Mouse (Mus musculus) forebrain, embryonic 11.5 days (tissue): ENCODE data around the gene Edem3. TPM values are rescaled to one million over a fixed set of nuclear protein-coding genes. Genes with fewer than 3 reads are reported as not detected.

Experiments used
- ATAC-seq: fragments of 200-750 bp; cut with Nextera tagmentation; replicated peaks from 2 replicates; pipeline ENCODE4 v1.8.0; 2017; ENCODE audit warnings: moderate TSS enrichment; ENCODE audit not compliant: low FRiP score
- DNase-seq: peaks from one replicate; pipeline ENCODE4 v3.0.0-alpha.2; 2017; ENCODE audit warnings: low spot score
- H3K27ac ChIP-seq: fragments of 300-500 bp; sonication (generic); 2 replicates; pipeline ENCODE4 v1.5.1; 2014; ENCODE audit warnings: low read depth, low read length
- H3K27me3 ChIP-seq: fragments of 300-500 bp; sonication (generic); 2 replicates; pipeline ENCODE4 v1.6.1; 2014; ENCODE audit warnings: mild to moderate bottlenecking, low read length, mixed read lengths; ENCODE audit not compliant: control insufficient read depth, insufficient read depth
- H3K36me3 ChIP-seq: fragments of 300-500 bp; sonication (generic); 2 replicates; pipeline ENCODE4 v1.6.1; 2014; ENCODE audit warnings: mild to moderate bottlenecking, low read length, moderate library complexity, mixed read lengths; ENCODE audit not compliant: control insufficient read depth, insufficient read depth
- H3K4me1 ChIP-seq: fragments of 300-500 bp; sonication (generic); replicated peaks from 2 replicates; pipeline ENCODE4 v1.6.1; 2014; ENCODE audit warnings: low read length, mixed read lengths; ENCODE audit not compliant: control insufficient read depth, insufficient read depth
- H3K4me2 ChIP-seq: fragments of 300-500 bp; sonication (generic); 2 replicates; pipeline ENCODE4 v1.6.1; 2014; ENCODE audit warnings: low read depth, mild to moderate bottlenecking, low read length, moderate library complexity, mixed read lengths; ENCODE audit not compliant: severe bottlenecking
- H3K4me3 ChIP-seq: fragments of 300-500 bp; sonication (generic); 2 replicates; pipeline ENCODE4 v1.5.1; 2014; ENCODE audit warnings: low read depth, low read length
- H3K9ac ChIP-seq: fragments of 300-500 bp; sonication (generic); 2 replicates; pipeline ENCODE4 v1.6.1; 2014; ENCODE audit warnings: low read length
- H3K9me3 ChIP-seq: fragments of 300-500 bp; sonication (generic); 2 replicates; pipeline ENCODE4 v1.6.1; 2016; ENCODE audit warnings: low read length, mixed read lengths; ENCODE audit not compliant: control insufficient read depth
- WGBS: fragments of 180-500 bp; shearing (Covaris S2); extraction: QIAGEN DNeasy Blood & Tissue Kit; methylation state at CpG from one replicate; pipeline ENCODE4 v1.1.7; 2014; 5-methylcytosine and 5-hydroxymethylcytosine counted together
- polyA plus RNA-seq: library from polyadenylated mRNA; unstranded; fragments of >200 nt; fragmentation: Nextera tagmentation; extraction: Ambion mirVana; gene quantifications from 2 replicates; pipeline ENCODE4 v1.2.1, GENCODE M21; 2014

Edem3 gene
- polyA plus RNA-seq, 1 experiment from 2014 or later: 23.0 TPM

DNA sequence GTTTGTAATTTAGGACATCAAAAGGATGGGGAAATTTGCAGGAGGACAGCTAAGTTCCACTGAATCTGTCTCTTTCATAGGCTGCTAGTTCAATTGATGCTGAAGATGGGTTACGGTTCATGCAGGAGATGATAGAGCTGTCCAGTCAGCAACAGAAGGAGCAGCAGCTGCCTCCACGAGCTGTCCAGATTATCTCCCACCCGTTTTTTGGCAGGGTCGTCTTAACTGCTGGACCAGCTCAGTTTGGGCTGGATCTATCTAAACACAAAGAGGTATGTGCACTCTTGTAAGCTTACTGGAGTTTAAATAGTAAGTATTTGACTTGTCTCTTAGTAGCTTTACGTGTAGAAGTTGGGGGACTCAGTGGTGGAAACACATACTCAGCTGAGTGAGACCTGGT lies 52.1 kb downstream of the Edem3 start:
- no peaks in the 10 kb centered on the region for H3K9me3 ChIP-seq
- no peak overlapping the region for H3K27ac ChIP-seq
- no peak for ATAC-seq
- H3K4me3 ChIP-seq: no peak overlapping the region
- WGBS: 92% methylated on average over 5 of the region's 5 CpGs
- H3K4me2 ChIP-seq: no peak overlapping the region
- no peaks in the 10 kb centered on the region for H3K27me3 ChIP-seq
- H3K9ac ChIP-seq: no peak overlapping the region
- no peaks in the 10 kb centered on the region; the same call in 1 of the 2 replicates for H3K36me3 ChIP-seq
- DNase-seq: no peak
- H3K4me1 ChIP-seq: no peaks in the 10 kb centered on the region

- H3K9ac ChIP-seq: no peak overlapping the region
- no peaks in the 10 kb centered on the region for H3K27me3 ChIP-seq
- H3K27ac ChIP-seq: no peak overlapping the region
- WGBS: 75% methylated on average over 7 of the region's 7 CpGs
- no peak overlapping the region for H3K4me2 ChIP-seq
- no peaks in the 10 kb centered on the region; the same call in 1 of the 2 replicates for H3K36me3 ChIP-seq
- no peaks in the 10 kb centered on the region for H3K4me1 ChIP-seq
- ATAC-seq: no peak
- no peak overlapping the region for H3K4me3 ChIP-seq
- no peak for DNase-seq
- no peaks in the 10 kb centered on the region for H3K9me3 ChIP-seq
Observed at GRCm38 (mm10) chr1:151810628-151811421, 55.7 kb downstream of the Edem3 start.

GRCm38 (mm10) chr1:151811456-151811855 lies 56.3 kb downstream of the Edem3 start:
- no peaks in the 10 kb centered on the region for H3K9me3 ChIP-seq
- 94% methylated on average over 16 of the region's 16 CpGs for WGBS
- H3K27ac ChIP-seq: no peak overlapping the region
- no peak for ATAC-seq
- no peak overlapping the region for H3K4me3 ChIP-seq
- no peaks in the 10 kb centered on the region for H3K4me1 ChIP-seq
- no peak overlapping the region for H3K9ac ChIP-seq
- no peaks in the 10 kb centered on the region for H3K27me3 ChIP-seq
- no peaks in the 10 kb centered on the region; the same call in 1 of the 2 replicates for H3K36me3 ChIP-seq
- no peak for DNase-seq
- no peak overlapping the region for H3K4me2 ChIP-seq

- H3K27ac ChIP-seq: no peak overlapping the region
- WGBS: 84% methylated on average over 13 of the region's 13 CpGs
- H3K4me3 ChIP-seq: no peak overlapping the region
- no peaks in the 10 kb centered on the region for H3K9me3 ChIP-seq
- H3K4me1 ChIP-seq: no peaks in the 10 kb centered on the region
- no peak overlapping the region for H3K4me2 ChIP-seq
- H3K27me3 ChIP-seq: no peaks in the 10 kb centered on the region
- H3K9ac ChIP-seq: no peak overlapping the region
- H3K36me3 ChIP-seq: no peaks in the 10 kb centered on the region; the same call in 1 of the 2 replicates
- DNase-seq (no peak), ATAC-seq (no peak)
Observed at GRCm38 (mm10) chr1:151812004-151812712, 57.0 kb downstream of the Edem3 start.

DNA sequence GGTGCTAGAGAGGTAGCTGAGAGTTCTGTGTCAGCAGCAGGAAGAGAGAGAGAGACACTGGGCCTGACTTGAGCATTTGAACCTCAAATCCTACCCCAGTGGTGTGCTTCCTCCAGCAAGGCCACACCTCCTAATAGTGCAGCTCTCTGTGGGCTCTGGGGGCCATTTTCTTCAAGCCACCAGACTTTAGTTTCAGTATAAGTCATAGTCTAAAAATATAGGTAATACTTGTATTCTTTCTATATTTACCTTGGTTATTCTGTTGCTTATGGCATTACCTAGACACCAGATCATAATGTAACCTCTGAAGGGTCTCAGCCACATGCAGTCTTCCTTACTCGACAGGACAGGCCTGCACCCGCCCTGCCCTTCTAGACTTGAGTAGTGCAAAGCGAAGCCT lies 60.9 kb downstream of the Edem3 start:
- peaks cover 4% of the 10 kb centered on the region; the same call in 1 of the 2 replicates for H3K36me3 ChIP-seq
- H3K27me3 ChIP-seq: no peaks in the 10 kb centered on the region
- no peak overlapping the region for H3K4me3 ChIP-seq
- no peak overlapping the region for H3K4me2 ChIP-seq
- H3K27ac ChIP-seq: no peak overlapping the region
- ATAC-seq (no peak), DNase-seq (no peak)
- no peaks in the 10 kb centered on the region for H3K4me1 ChIP-seq
- no peaks in the 10 kb centered on the region for H3K9me3 ChIP-seq
- WGBS: 86% methylated on average over 3 of the region's 3 CpGs
- H3K9ac ChIP-seq: no peak overlapping the region

GRCm38 (mm10) chr1:151819190-151819589 lies 64.0 kb downstream of the Edem3 start:
- 93% methylated on average over 7 of the region's 7 CpGs for WGBS
- H3K27ac ChIP-seq: no peak overlapping the region
- no peak for DNase-seq
- no peak for ATAC-seq
- H3K9me3 ChIP-seq: no peaks in the 10 kb centered on the region
- no peak overlapping the region for H3K9ac ChIP-seq
- no peaks in the 10 kb centered on the region for H3K27me3 ChIP-seq
- H3K4me2 ChIP-seq: no peak overlapping the region
- H3K36me3 ChIP-seq: peaks cover 4% of the 10 kb centered on the region; the same call in 1 of the 2 replicates
- H3K4me3 ChIP-seq: no peak overlapping the region
- H3K4me1 ChIP-seq: no peaks in the 10 kb centered on the region

DNA sequence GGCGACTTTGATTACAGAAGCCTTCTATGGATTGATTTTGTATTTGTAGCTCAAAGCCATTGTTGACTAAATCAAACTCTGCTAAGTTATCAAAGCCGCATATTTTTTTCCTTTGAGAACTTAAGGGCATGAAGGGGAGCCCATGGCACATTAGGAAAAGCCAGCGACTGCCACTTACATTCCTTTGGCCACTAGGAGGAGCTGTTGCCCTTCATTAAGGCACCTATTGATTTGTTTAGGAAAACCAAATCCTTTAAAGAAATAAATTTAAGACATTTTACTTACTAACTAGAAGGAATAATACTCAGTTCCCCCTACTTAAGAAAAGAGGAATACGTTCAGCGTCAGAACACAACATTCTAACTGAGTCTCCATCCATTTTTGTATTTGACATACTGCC lies 65.3 kb downstream of the Edem3 start:
- Histone ChIP-seq H3K4me1 (no peaks in the 10 kb centered on the region), H3K27me3 (no peaks in the 10 kb centered on the region), H3K4me2 (no peak overlapping the region), H3K9ac (no peak overlapping the region), H3K9me3 (no peaks in the 10 kb centered on the region), H3K36me3 (peaks cover 4% of the 10 kb centered on the region; the same call in 1 of the 2 replicates), H3K4me3 (no peak overlapping the region), H3K27ac (no peak overlapping the region)
- ATAC-seq: no peak
- DNase-seq: peak; percentile 62
- 33% methylated on average over 5 of the region's 5 CpGs for WGBS

DNA sequence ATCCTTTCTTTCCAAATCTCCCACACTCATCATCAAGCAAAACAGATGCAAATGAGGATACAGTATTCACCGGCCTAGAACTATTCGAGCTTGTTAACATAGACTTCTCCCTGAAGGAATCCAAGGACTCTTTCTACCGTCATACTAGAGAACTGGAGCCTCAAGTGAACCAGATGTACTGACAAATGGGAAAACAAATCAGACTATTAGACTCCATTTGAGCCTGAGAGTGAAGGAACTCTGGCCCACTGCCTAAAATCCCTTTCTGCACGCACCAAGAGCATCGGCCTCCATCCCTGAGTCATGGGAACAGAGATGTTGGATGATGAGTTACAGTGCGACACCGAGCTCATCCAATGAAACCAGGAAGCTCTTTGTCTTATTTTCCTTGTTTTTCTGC lies 69.9 kb downstream of the Edem3 start:
- Histone ChIP-seq H3K9me3 (no peaks in the 10 kb centered on the region), H3K27me3 (no peaks in the 10 kb centered on the region), H3K4me3 (no peak overlapping the region), H3K4me1 (no peaks in the 10 kb centered on the region), H3K27ac (no peak overlapping the region), H3K9ac (no peak overlapping the region), H3K36me3 (no peaks in the 10 kb centered on the region), H3K4me2 (no peak overlapping the region)
- DNase-seq (no peak), ATAC-seq (no peak)
- WGBS: 92% methylated on average over 7 of the region's 7 CpGs
